Mouse (Mus musculus): Measurements from ENCODE around the gene Pacrg.

- no peak for TF ChIP-seq CTCF (IDR thresholded peaks at IDR 0.05; ENCODE audit: low read depth, low read length)
- no peak for TF ChIP-seq POLR2A (IDR thresholded peaks at IDR 0.05; ENCODE audit: extremely low read depth, insufficient read depth, low read length)
These were observed 408.1 kb downstream of the Pacrg start for GRCm38 (mm10) chr17:10431849-10432524.

Data from liver, adult 2 months (tissue).